Mouse (Mus musculus): ENCODE data around the gene Scin. TPM values are rescaled to one million over a fixed set of nuclear protein-coding genes. Genes with fewer than 3 reads are reported as not detected.

Gene Scin
- total RNA-seq, 2 experiments from 2014 or later = 0.94 to 1.2 TPM

DNA sequence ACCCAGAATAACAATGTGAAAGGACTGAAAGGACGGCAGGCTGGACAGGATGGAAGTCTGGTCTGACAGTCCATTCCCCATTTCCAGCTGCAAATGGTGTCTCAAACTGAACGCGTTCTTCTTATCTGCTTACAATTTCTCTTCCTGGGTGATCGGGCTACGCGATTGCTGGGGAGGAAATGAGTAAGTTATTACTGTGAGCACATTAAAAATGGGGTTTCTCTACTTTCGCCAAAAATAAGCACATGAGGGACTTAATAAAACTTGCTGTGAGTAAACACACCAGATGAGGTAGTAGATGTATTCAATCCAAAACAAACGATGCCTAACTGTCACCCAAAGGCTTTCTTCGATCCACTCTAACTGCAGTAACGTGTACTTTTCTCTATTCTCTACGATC lies 97.4 kb downstream of the Scin start:
- intact Hi-C loops (cut with DNase I) = loop anchor here (2.0 to 10.0 kb wide), 3 partner anchors 18 to 202 kb away; no protein-coding TSS in a partner anchor
- DNase-seq (ENCODE audit: low spot score) = no peak

GRCm38 (mm10) chr12:40035506-40035905 lies 98.5 kb downstream of the Scin start:
- intact Hi-C loops (cut with DNase I) = loop anchor here (5.0 to 10.0 kb wide), 2 partner anchors 83 to 201 kb away; no protein-coding TSS in a partner anchor
- no peak for DNase-seq (ENCODE audit: low spot score)

DNA sequence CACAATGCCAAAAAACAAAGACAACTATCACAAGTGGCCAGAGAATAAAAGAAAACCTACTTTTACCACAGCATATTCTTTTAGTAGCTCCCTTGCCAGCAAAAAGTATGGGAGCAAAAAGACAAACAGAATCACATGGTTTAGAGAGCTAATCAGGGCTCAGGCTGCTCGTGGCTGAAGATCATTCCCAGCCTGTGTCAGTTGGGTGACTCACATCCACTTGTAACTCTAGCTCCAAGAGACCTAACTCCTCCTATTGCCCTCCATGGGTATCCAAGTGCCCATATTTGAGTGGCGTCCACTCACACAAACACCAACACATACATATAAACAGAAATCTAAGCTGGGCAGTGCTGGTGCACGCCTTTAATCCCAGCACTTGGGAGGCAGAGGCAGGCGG lies 104.8 kb downstream of the Scin start:
- no peak for DNase-seq (ENCODE audit: low spot score)
- intact Hi-C loops (cut with DNase I) = no loop called here

GRCm38 (mm10) chr12:40027846-40028245 lies 106.2 kb downstream of the Scin start:
- no peak for DNase-seq (ENCODE audit: low spot score)
- intact Hi-C loops (cut with DNase I) = no loop called here

DNA sequence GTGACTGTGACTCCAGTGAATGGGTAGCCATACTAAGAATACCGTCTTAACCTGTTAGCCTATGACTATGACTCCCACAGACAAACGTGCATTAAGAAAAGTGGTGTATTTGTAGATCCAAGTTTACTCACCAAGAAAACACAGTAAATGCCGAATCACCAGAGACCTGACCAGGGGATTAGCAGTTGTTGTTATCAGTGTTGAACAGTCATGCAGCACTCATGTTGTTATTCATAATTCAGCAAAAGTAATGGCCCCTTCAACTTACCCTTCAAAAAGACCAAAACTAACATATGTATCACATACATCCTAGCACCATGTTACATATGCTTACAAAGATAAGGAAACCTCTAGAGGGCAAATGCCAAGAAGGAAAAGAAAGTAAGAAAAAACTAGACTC lies 106.6 kb downstream of the Scin start:
- DNase-seq (ENCODE audit: low spot score) = no peak
- intact Hi-C loops (cut with DNase I) = no loop called here

DNA sequence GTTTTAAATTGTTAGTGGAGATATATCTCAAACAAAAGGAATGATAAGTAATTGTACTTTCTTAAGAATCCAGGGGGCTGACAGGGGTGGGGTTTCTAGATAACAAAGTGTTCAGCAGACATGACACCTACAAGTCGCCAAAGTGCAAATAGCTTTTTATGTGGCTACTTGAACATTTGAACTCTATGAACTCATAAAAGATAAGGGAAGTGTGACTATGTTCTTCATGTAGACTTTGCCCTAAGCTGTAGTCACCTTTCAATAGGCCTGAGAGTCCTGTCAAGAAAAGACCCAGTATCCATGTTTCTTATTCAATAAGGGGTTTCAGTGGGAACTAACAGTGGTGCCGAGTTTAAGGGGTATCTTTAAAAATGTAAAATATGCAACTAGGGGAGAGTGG lies 110.1 kb downstream of the Scin start:
- intact Hi-C loops (cut with DNase I) = no loop called here
- DNase-seq (ENCODE audit: low spot score) = no peak

DNA sequence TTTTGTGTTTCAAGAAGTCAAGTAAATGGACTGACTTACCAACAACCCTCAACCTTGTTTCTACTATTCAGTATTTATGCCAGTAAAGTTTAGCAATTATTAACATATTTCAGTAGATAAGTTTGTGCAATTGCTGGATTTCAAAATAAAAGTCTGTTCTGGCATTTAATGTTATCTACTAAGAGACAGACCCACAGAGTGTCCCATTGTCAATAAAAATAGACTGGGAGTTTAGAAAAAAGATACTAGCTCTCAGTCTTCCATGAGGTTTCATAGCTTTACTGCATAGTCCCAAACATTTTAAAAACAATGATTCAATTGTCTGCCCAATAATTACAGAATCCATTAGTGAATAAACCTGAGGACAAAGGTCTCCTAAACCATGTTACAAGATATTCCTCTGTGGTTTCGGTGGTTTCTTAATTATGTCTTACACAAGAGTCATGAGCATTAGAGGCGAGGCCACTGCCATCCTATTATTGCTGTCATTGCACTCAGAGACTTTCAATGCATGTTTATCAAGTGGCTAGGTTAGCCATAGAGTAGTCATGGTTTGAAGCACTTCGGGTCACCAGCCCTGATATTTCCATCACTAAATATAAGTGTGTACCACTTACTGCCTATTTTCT lies 110.9 kb downstream of the Scin start:
- no peak for DNase-seq (ENCODE audit: low spot score)
- intact Hi-C loops (cut with DNase I) = no loop called here

DNA sequence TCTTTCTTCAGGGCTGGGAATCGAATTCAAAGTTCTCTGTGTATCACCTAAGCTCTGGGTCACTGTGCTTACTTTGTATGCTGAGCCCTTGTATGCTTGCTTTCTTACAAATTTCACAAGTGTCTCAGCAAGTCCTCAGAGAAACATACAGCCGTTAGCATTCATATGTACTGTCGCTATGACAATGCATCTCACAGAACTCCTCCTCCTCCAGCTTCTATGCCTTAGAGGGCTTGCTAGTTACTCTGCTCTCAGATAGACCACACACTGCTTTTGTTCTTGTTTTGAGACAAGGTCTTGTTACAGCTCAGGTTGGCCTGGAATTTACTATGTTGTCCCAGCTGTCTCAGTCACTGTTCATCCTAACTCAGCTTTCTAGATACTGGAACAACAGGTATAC lies 111.7 kb downstream of the Scin start:
- intact Hi-C loops (cut with DNase I) = no loop called here
- DNase-seq (ENCODE audit: low spot score) = no peak

DNA sequence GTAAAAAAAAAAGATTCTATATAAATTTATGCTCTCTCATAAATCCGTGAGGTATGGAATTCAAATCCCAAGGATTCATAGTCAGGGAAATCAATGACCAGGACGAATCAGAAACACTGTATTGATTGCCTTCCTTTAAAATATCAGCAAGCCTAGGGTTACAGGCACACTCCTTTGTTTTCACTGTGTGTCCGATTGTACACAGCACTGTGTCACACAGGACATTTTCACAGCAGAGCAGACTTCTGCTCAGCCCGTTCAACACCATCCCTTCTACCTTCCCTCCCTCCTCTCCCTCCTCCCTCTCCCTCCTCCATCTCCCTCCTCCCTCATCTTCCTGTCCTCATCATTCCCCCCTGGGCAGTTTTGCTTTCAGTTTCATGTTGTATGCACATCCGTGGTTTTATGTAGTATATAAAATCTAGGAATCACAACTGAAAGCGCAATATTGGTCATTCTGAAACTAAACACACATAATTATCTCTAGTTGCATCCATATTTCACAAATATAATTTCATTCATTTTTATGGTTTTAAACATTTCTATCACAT lies 116.0 kb downstream of the Scin start:
- DNase-seq (ENCODE audit: low spot score) = no peak
- intact Hi-C loops (cut with DNase I) = loop anchor here (2.0 kb wide), 1 partner anchor 19 kb away; no protein-coding TSS in a partner anchor

GRCm38 (mm10) chr12:40016648-40017460 lies 117.2 kb downstream of the Scin start:
- intact Hi-C loops (cut with DNase I) = no loop called here
- peak; percentile 77 for DNase-seq (ENCODE audit: low spot score)

DNA sequence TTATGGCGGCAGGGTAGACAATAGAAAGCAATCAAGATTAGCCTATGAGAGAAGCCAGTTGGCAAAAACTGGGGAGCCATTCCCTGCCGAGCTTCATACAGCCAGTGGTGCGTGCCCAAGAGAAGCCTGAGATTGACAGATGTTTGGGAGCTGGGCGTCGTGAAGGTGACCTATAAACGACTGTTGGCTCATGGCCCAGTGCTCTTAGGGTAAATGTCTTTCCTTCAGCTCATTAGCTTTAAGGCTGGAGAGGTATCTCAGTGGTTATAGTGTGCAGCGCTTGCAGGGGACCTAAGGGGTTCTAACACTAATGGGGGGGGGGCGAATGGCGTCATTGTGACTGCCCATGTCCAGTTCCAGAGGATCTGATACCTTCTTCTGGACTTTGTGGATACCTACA lies 118.0 kb downstream of the Scin start:
- DNase-seq (ENCODE audit: low spot score) = no peak

GRCm38 (mm10) chr12:40009866-40010265 lies 124.2 kb downstream of the Scin start:
- no peak for DNase-seq (ENCODE audit: low spot score)
- intact Hi-C loops (cut with DNase I) = no loop called here

More for the DNA sequence above, 118.0 kb downstream of the Scin start:
- intact Hi-C loops (cut with DNase I) = no loop called here

Other genes starting within 250 kb of the Scin start
- 10 to 100 TPM; 19.6 to 22.0 TPM for gene Arl4a, start 96.2 kb downstream of the Scin start, total RNA-seq (2021)
- 10 to 100 TPM; 40.6 to 43.2 TPM for gene Lsmem1, start 65.3 kb upstream of the Scin start, total RNA-seq (2021)
- 10 to 100 TPM; 75.2 to 75.9 TPM for gene Ifrd1, start 114.3 kb upstream of the Scin start, total RNA-seq (2021)